Mouse (Mus musculus): Measurements from ENCODE around the gene Fzd7.

GRCm38 (mm10) chr1:59488991-59489390 is 6.8 kb downstream of the Fzd7 start:
- no peak for TF ChIP-seq CTCF (conservative IDR thresholded peaks at IDR 0.05; ENCODE audit: insufficient read depth, insufficient read length, low read depth, low read length)
- no peak for TF ChIP-seq POLR2A (IDR thresholded peaks at IDR 0.05; ENCODE audit: low read depth, low read length)
